Mouse (Mus musculus): ENCODE measurements around the gene Mcm6.
"Not testable (repeated sequence)": the region's sequence is repeated elsewhere in the genome, so short reads cannot be mapped to it uniquely, and the experiment has no call there.

Mcm6 gene

DNA sequence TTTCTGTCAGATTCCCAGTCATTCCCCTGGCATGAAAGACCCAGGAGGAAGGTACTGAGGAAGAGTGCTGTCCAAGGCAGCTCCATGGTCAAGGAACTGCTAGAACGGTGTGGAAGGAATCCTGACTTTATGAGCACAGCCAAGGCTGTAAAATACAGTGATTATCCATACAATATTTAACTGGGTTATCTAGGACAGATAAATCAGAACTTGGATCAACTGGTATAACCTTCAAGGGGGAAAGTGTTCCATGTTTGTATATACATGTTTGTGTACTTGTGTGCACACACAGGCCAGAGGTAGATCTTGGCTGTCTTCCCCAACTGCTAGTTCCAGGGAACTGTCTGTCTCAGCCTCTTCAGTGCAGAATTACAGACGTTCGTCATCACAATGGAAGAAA lies 31.2 kb downstream of the Mcm6 start, which contains the start of gene Lct:
Gene Lct, minus strand, starts transcription at position 101 of the 400 bp plus-strand sequence.
- DNase-seq = no peak

GRCm38 (mm10) chr1:128327165-128327564 lies 32.3 kb downstream of the Mcm6 start:
- no peak for DNase-seq

GRCm38 (mm10) chr1:128324776-128325175 lies 34.7 kb downstream of the Mcm6 start:
- DNase-seq = no peak

DNA sequence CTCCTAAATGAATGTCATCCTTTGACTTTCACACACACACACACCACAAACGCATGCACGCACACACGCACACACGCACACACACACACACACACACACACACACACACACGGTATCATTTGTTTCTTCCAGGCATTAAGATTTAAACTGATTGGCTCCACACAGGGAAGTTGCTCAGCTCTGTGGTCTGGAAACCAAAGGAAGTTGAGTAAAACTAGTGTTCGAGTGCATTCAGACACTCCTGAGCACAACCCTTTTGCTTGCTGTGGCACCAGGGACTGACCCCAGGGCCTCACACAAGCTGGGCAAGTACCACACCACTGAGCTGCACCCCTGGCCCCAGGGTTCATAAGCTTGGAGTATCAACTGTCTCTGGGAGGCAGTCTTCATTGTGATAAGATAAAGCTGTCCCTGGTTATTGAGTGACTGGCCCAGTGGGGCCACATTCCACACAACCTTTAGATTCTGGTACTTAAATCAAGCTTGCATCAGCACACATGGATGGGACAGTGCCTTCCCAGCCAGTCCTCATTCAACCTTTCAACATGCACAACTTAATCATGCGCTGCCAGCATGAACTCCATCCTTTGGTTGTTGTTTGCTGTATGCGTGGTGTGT lies 36.3 kb downstream of the Mcm6 start:
- no peak for DNase-seq

- not testable (repeated sequence) for DNase-seq
Measured at GRCm38 (mm10) chr1:128319266-128319665, 40.2 kb downstream of the Mcm6 start.

- no peak for DNase-seq
Measured at GRCm38 (mm10) chr1:128314665-128315064, 44.8 kb downstream of the Mcm6 start.

DNA sequence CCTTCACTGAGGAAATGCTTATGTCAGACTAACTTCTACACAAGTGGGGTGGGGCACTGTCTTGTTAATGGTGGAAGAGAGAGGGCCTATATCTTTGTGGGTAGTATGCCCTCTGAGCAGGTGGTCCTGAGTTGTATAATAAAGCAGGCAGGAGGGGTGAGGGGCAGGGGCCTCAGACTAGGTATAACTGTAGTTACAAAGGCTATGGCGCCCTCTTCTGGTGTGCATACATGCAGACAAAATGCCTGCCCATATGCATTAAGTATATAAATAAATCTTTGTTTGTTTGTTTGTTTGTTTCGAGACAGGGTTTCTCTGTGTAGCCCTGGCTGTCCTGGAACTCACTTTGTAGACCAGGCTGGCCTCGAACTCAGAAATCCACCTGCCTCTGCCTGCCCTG lies 50.4 kb downstream of the Mcm6 start:
- DNase-seq = peak; percentile 23

- DNase-seq = peak; percentile 50
Measured at GRCm38 (mm10) chr1:128303900-128304299, 55.6 kb downstream of the Mcm6 start.

DNA sequence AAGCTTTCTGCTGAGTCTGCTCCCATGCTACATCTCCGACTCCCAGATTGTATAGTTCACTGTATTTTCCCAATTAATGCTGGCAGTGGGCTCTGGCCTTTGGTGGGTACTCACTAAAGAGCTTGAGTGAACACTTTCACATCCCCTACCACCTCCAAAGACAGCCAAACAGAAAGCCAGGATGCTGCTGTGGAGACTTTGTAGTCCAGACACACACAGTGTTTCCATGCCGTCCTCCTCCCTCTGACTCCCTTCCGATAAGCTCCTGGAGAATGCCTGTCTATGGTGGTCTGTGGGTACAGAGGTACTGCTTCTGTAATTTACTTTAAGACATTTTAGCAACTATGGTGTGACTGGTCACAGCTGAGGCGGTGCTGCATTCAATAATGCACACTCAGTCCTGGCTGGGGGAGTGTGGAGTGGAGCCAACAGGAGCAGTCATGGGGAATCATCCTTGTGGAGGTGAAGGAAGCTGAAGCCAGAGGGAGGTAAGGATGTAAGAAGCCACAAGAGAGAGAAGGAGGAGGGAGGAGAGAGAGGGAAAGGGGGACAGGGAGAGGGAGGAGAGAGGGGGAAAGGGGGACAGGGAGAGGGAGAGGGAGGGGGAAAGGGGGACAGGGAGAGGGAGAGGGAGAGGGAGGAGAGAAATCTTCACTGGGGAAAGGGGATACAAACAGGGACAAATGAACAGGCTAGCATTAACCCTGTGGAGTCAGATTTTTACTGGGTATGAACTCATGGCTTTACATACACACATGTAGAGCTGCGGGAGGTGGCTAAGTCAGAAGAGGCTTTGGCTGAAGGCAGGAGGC lies 63.5 kb downstream of the Mcm6 start:
- no peak for DNase-seq

GRCm38 (mm10) chr1:128295296-128295695 lies 64.2 kb downstream of the Mcm6 start:
- no peak for DNase-seq

- no peak for DNase-seq
Measured at GRCm38 (mm10) chr1:128293524-128293923, 65.9 kb downstream of the Mcm6 start.

- DNase-seq = no peak
Measured at GRCm38 (mm10) chr1:128290295-128290694, 69.2 kb downstream of the Mcm6 start.

GRCm38 (mm10) chr1:128285136-128285535 lies 74.3 kb downstream of the Mcm6 start:
- DNase-seq = no peak

DNA sequence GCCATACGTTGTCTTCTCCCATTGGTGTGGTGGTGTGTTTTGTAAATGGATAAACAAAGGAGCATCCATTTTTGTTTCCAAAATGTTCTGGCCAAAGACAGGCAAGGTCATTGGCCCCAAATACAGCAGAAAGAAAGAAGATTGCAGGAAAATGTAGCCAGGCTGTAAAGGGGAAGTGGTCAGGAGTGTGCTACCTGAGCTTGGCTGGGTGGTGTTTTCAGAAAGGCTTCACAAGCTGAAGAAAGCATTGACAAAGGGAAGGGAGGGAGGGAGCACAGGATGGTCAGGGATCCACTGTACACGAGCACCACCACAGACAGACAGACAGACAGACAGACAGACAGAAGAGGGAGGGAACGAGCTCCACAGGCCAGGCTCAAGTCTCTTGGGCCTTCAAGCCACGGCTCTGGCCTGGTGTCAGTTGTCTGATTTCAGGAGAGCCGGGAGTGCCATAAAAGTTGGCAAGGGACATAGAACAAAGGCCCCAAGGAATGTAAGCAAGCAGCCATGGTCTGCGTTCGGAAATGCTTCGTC lies 75.2 kb downstream of the Mcm6 start:
- DNase-seq = no peak

DNA sequence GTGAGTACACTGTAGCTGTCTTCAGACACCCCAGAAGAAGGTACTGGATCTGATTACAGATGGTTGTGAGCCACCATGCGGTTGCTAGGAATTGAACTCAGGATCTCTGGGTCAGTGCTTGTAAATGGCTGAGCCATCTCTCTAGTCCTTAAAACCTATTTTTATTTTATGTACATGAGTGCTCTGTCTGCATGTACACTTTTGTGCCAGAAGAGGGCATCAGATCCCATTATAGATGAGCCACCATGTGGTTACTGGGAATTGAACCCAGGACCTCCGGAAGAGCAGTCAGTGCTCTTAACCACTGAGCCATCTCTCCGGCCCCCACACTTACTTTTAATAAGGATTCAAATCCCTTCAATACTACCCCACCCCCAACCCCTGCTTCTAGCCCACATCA lies 76.5 kb downstream of the Mcm6 start:
- DNase-seq = no peak

DNA sequence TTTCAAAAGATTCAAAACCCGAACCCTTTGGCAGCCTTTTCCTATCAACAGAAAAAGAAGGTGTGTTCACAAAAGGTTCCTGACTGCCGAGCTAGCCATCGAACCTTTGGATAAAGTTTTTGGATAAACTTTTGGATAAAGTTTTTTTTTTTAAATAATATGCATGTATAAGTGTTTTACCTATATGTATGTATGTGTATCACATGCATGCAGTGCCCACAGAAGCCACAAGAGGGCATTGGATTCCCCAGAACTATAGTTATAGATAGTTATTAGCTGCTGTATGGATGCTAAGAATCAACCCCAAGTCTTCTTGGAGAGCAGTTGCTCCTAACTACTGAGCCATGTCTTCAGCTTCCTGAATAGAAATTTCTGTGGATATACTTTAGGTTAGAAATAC lies 77.7 kb downstream of the Mcm6 start:
- no peak for DNase-seq

Measured in right cerebral cortex, postnatal 4 days (tissue).